Mouse (Mus musculus): ENCODE data around the gene Dnmt3l.

DNA sequence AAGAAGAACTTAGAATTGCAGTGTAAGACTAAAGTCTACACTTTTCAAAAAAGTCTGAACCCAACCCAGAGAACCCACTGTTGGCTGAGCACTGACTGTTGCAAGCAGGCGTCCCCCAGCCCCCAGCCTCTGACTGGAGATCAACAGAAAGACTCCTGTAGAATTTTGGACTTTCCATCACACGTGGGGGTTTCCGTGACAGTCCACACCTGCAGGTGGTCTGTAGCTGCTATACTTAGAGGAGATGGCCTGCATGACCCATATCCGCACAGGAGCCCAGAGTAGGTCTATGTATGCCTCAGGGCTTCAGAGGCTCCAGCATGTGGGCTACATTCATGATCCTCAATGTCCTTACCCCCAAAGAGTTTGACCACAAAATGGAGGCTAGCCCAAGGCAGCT lies 4.6 kb downstream of the Dnmt3l start:
- TF ChIP-seq CTCF (conservative IDR thresholded peaks at IDR 0.05; ENCODE audit: low read length) = no peak
- TF ChIP-seq POU5F1 (IDR thresholded peaks at IDR 0.05; ENCODE audit: borderline replicate concordance, low read length) = no peak
